12 mouse cellular contexts compared by ENCODE assay signal in genomic region chr17:84615811-84616210, GRCm38 (mm10).
"Had no signal": no experiment of that assay in that cellular context is flagged by ENCODE, and none has a peak within 500 bp of the region (broad histone marks: within the 10 kb centered on the region; RNA-seq: fewer than 3 reads in every experiment).

No protein-coding gene starts in this region.

- H3K4me2 ChIP-seq: kidney, embryonic 15.5 days; limb, embryonic 15.5 days; liver, embryonic 13.5 days; lung, embryonic 15.5 days; midbrain, embryonic 12.5 days; stomach, embryonic 15.5 days had no signal

- H3K27me3 ChIP-seq: kidney, embryonic 15.5 days; limb, embryonic 15.5 days; liver, embryonic 13.5 days; lung, embryonic 15.5 days; midbrain, embryonic 12.5 days; stomach, embryonic 15.5 days had no signal

- H3K9me3 ChIP-seq: limb, embryonic 15.5 days; lung, embryonic 15.5 days had no signal

- H3K27ac ChIP-seq: kidney, embryonic 15.5 days; left cerebral cortex, adult 2 months; limb, embryonic 15.5 days; liver, embryonic 13.5 days; lung, embryonic 15.5 days; midbrain, embryonic 12.5 days; stomach, embryonic 15.5 days had no signal

- H3K9ac ChIP-seq: kidney, embryonic 15.5 days; limb, embryonic 15.5 days; liver, embryonic 13.5 days; liver, postnatal 0 days; lung, embryonic 15.5 days; midbrain, embryonic 12.5 days; stomach, embryonic 15.5 days had no signal

- H3K4me3 ChIP-seq: kidney, embryonic 15.5 days; left cerebral cortex, adult 2 months; limb, embryonic 15.5 days; liver, embryonic 13.5 days; lung, embryonic 15.5 days; midbrain, embryonic 12.5 days; stomach, embryonic 15.5 days had no signal

- ATAC-seq: liver, postnatal 0 days; midbrain, embryonic 16.5 days had no signal

- H3K4me1 ChIP-seq: liver, embryonic 13.5 days; midbrain, embryonic 12.5 days; stomach, embryonic 15.5 days had no signal

- DNase-seq: kidney, postnatal 14 days; liver, embryonic 13.5 days; liver, postnatal 0 days; right cerebral cortex, postnatal 14 days; thymus, postnatal 4 days had no signal
